Mouse (Mus musculus) heart, adult 2 months (tissue): Measurements from ENCODE around the gene 4930539E08Rik. TPM values are rescaled to one million over a fixed set of nuclear protein-coding genes. Genes with fewer than 3 reads are reported as not detected.
A peak's percentile ranks its signal among the peaks of the same experiment; 100 is the strongest.

ENCODE experiments used
- DNase-seq, 2 experiments: peaks; one replicate each; pipeline ENCODE4 v3.0.0; 2021
- H3K27ac ChIP-seq: fragments of 200-600 bp; 2 replicates; pipeline ENCODE4 v1.8.1; 2022
- H3K27me3 ChIP-seq: fragments of 200-500 bp; 2 replicates; pipeline ENCODE4 v1.6.1; 2012; ENCODE audit warnings: mild to moderate bottlenecking, low read length, inconsistent platforms, mixed read lengths; ENCODE audit not compliant: control insufficient read depth, insufficient read depth
- H3K36me3 ChIP-seq: fragments of 200-500 bp; 2 replicates; pipeline ENCODE4 v1.6.1; 2012; ENCODE audit warnings: low read length, inconsistent platforms; ENCODE audit not compliant: control insufficient read depth, insufficient read depth
- H3K4me1 ChIP-seq: fragments of 200-500 bp; 2 replicates; pipeline ENCODE4 v1.6.1; 2011; ENCODE audit warnings: low read length; ENCODE audit not compliant: control insufficient read depth, insufficient read depth
- H3K4me3 ChIP-seq: fragments of 200-600 bp; 2 replicates; pipeline ENCODE4 v1.8.1; 2022
- H3K79me2 ChIP-seq: fragments of 200-500 bp; replicated peaks from 2 replicates; pipeline ENCODE4 v1.6.1; 2012; ENCODE audit warnings: mild to moderate bottlenecking, inconsistent platforms, low read length, moderate library complexity, mixed read lengths; ENCODE audit not compliant: control insufficient read depth, insufficient read depth
- H3K9ac ChIP-seq: fragments of 200-500 bp; 2 replicates; pipeline ENCODE4 v1.6.1; 2012; ENCODE audit warnings: low read depth, mild to moderate bottlenecking, control low read depth, inconsistent platforms, low read length, mixed read lengths
- CTCF ChIP-seq: fragments of 200-600 bp; IDR thresholded peaks from 2 replicates; pipeline ENCODE4 v1.8.1; 2022; ENCODE audit warnings: antibody characterized with exemption, mild to moderate bottlenecking, moderate library complexity
- EP300 ChIP-seq: fragments of 200-500 bp; IDR thresholded peaks from 2 replicates; pipeline ENCODE4 v1.6.1; 2011; ENCODE audit warnings: low read depth, low read length, control low read depth; ENCODE audit not compliant: insufficient read depth
- POLR2A ChIP-seq: fragments of 200-500 bp; IDR thresholded peaks from 2 replicates; pipeline ENCODE4 v1.6.1; 2011; ENCODE audit warnings: mild to moderate bottlenecking, low read depth, low read length, control low read depth; ENCODE audit not compliant: insufficient read depth
- WGBS: fragments of 180-500 bp; shearing (Covaris S2); methylation state at CpG from one replicate; pipeline ENCODE4 v1.1.7; 2018; 5-methylcytosine and 5-hydroxymethylcytosine counted together
- intact Hi-C: fragments of 180-260 bp; cut with DNase I; formaldehyde crosslinking; loops from one replicate; pipeline ENCODE4 v1.15.1; 2025
- polyA plus RNA-seq: library from polyadenylated mRNA; depleted of rRNA; stranded (reverse); fragments of >200 nt; gene quantifications from 2 replicates; pipeline ENCODE4 v1.2.3, GENCODE M21; 2012
- total RNA-seq, 2 experiments: library from RNA; stranded (reverse); gene quantifications; 2 replicates each; pipeline ENCODE4 v1.2.3; 2021

The 4930539E08Rik gene
- total and polyA plus RNA-seq, 3 experiments = 0.08 TPM; not detected in 2

DNA sequence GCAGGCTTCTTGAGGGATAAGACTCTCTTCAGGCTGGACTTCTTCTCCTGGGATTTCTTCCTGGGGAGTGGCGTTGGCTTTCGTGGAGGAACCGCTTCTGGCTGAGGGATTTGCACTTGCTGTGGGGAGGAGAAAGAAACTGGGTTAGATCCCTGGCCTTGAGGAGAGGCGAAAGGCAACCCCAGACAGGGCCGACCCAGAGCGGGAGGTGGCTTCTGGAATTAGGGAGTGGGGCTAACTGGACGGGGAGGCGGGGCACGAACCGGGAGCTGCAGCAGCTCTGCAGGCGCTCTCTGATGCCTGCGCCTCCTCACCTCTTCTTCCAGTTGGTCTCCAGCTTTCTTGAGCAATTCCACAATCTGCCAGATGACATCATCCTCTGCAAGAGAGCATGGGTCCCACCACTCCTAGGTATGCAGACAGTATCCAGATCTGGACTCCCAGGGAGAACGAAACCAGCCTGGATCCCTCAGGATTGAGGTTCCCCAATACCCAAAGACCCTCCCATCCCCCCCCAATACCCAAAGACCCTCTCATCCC is 9.7 kb downstream of the 4930539E08Rik start:
- Histone ChIP-seq H3K27me3 (no peaks in the 10 kb centered on the region), H3K9ac (no peak overlapping the region), H3K36me3 (no peaks in the 10 kb centered on the region), H3K79me2 (no peaks in the 10 kb centered on the region), H3K4me3 (no peak overlapping the region), H3K4me1 (no peaks in the 10 kb centered on the region; the same call in 1 of the 2 replicates), H3K27ac (no peak overlapping the region)
- intact Hi-C loops = loop anchor here (2.0 kb wide), 2 partner anchors 21 to 27 kb away; no protein-coding TSS in a partner anchor
- 81% methylated on average over 13 of the region's 13 CpGs for WGBS
- no peak for DNase-seq
- TF ChIP-seq POLR2A (no peak), EP300 (no peak)

DNA sequence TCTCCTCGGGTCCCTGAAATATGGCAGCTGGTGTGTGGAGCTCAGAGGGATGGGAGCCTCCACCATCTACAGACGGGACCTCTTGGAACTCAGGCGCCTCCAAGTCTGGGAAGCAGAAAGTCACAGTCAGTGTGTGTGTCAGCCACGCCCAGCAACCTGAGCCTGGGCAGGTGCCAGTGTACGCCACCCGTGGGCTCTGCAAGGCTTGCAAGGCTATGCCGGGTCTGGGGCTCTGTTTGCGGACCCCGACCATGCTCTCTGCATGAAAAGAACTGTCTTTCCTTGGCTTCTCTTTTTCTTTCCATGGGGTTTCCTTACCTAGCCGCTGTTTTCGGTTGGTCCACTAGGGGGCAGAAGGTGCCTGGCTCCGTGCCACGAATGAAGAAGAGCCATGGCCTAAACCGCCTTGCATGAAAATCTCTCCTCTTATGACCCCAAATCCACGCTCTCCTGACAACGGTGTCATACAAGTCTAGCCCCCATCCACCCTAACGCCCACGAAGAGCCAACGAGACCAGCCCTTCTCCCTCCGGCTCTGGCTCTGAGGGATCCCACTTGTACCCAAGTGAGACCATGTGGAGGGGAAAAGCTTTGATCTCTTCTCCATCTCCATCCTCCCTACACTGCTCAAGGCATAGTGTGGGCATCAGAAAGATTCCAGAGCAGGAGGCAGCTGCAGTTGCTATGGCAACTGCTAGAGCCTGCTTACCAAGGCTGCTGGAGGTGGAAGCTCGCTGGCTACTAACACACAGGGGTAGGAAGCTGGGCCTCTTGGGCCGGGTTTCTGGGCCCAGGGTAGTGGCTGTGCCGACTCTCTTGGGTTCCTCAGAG is 10.4 kb downstream of the 4930539E08Rik start:
- peak; percentile 56 to 83 for DNase-seq
- no peak overlapping the region for H3K4me3 ChIP-seq
- no peak overlapping the region for H3K27ac ChIP-seq
- H3K27me3 ChIP-seq = no peaks in the 10 kb centered on the region
- H3K36me3 ChIP-seq = no peaks in the 10 kb centered on the region
- 32% methylated on average over 23 of the region's 23 CpGs for WGBS
- TF ChIP-seq EP300 (no peak), CTCF (peak; percentile 88)
- no peak overlapping the region for H3K9ac ChIP-seq
- intact Hi-C loops = loop anchor here (2.0 kb wide), 2 partner anchors 22 to 26 kb away; no protein-coding TSS in a partner anchor
- no peaks in the 10 kb centered on the region for H3K79me2 ChIP-seq
- H3K4me1 ChIP-seq = no peaks in the 10 kb centered on the region; the same call in 1 of the 2 replicates

DNA sequence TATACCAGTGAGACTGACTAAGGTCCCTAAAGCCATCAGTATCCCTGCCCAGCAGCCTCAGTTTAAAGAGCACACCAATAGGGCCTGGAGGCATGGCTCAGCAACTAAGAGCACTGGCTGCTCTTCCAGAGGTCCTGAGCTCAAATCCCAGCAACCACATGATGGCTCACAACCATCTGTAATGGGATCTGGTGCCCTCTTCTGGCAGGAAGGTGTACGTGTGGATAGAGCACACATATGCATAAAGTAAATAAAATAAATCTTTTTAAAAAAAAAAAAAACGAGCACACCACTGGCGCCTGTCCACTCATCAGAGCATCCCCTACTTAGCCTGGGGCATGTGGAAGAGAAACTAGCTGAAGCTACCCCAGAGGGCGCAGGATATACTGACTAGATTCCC is 13.6 kb downstream of the 4930539E08Rik start:
- Histone ChIP-seq H3K27me3 (no peaks in the 10 kb centered on the region), H3K9ac (no peak overlapping the region), H3K4me1 (no peaks in the 10 kb centered on the region), H3K4me3 (no peak overlapping the region), H3K36me3 (no peaks in the 10 kb centered on the region), H3K27ac (no peak overlapping the region), H3K79me2 (no peaks in the 10 kb centered on the region)
- TF ChIP-seq EP300 (no peak), POLR2A (no peak), CTCF (peak; percentile 43)
- WGBS = 81% methylated on average over 4 of the region's 4 CpGs
- intact Hi-C loops = no loop called here
- no peak for DNase-seq

DNA sequence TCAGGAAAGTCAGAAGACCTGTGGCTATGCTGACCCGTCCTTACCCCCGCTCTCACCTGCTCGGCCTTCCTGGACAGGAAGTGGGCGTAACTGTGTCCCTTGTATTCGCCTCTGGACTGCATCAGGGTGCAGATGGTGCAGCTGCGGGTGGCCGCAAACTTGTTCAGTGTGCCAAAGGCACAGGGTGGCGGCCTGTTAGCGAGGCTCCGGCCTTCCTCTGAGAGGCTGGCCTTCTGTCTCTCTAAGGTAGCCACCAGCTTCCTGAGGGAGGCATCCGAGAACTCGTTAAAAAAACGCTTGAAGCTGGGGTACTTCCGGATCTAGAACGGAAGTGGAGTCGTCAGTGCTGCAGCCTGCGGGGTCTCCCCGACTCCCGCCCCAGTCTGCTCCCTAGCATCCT is 15.7 kb downstream of the 4930539E08Rik start:
- Histone ChIP-seq H3K36me3 (no peaks in the 10 kb centered on the region), H3K79me2 (no peaks in the 10 kb centered on the region), H3K27ac (no peak overlapping the region), H3K4me1 (no peaks in the 10 kb centered on the region), H3K9ac (no peak overlapping the region), H3K27me3 (no peaks in the 10 kb centered on the region), H3K4me3 (no peak overlapping the region)
- DNase-seq = no peak
- intact Hi-C loops = no loop called here
- no peak for TF ChIP-seq EP300
- TF ChIP-seq POLR2A = no peak
- TF ChIP-seq CTCF = no peak
- 57% methylated on average over 19 of the region's 19 CpGs for WGBS

DNA sequence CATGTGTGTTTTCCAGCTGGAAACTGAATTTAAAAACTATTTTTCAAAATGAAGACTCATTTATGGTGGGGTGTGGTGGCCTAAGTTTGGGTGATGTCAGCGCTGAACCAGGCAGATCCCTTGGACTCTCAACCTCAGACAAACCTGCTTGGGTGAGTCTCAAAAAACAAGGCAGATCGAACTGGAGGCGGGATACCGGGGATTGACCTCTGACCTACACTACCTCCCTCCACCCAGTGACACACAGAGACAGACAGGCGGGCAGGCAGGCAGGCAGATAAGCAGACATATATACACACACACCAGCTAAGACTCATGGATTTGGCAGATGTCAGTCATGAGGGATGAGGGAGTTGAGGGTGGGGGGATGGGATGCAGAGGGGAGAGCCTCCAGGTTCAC is 16.9 kb downstream of the 4930539E08Rik start:
- TF ChIP-seq POLR2A (no peak), CTCF (no peak), EP300 (no peak)
- whole genome bisulfite sequencing = 73% methylated on average over 5 of the region's 5 CpGs
- H3K27me3 ChIP-seq = no peaks in the 10 kb centered on the region
- H3K27ac ChIP-seq = no peak overlapping the region
- H3K9ac ChIP-seq = no peak overlapping the region
- no peak for DNase-seq
- intact Hi-C loops = no loop called here
- H3K4me1 ChIP-seq = no peaks in the 10 kb centered on the region
- H3K79me2 ChIP-seq = no peaks in the 10 kb centered on the region
- no peaks in the 10 kb centered on the region for H3K36me3 ChIP-seq
- no peak overlapping the region for H3K4me3 ChIP-seq

DNA sequence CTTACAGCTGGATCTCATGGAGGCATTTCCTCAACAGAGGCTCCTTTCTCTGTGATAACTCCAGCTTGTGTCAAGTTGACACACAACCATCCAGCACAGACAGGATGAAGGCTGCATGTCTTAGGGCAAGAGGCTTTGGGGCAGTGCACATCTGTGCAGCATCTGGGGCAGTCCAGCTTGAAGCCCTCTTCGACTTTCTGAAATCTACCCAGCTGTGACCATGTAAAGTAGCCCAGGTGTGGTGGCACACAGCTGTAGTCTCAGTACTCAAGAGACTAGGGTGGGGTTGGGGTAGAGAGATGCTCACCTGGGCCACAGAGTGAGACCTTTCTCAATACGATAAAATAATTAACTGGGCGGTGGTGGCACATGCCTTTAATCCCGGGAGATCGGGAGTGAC is 17.3 kb downstream of the 4930539E08Rik start:
- intact Hi-C loops = no loop called here
- H3K4me3 ChIP-seq = no peak overlapping the region
- 79% methylated on average over 5 of the region's 5 CpGs for WGBS
- H3K27me3 ChIP-seq = no peaks in the 10 kb centered on the region
- H3K36me3 ChIP-seq = no peaks in the 10 kb centered on the region
- TF ChIP-seq POLR2A (no peak), EP300 (no peak)
- H3K79me2 ChIP-seq = no peaks in the 10 kb centered on the region
- no peaks in the 10 kb centered on the region for H3K4me1 ChIP-seq
- H3K27ac ChIP-seq = no peak overlapping the region
- DNase-seq = no peak
- no peak overlapping the region for H3K9ac ChIP-seq
